Mouse (Mus musculus): Measurements from ENCODE around the gene Hist1h2bf.

- TF ChIP-seq CTCF (IDR thresholded peaks at IDR 0.05; ENCODE audit: low read depth, low read length) (no peak), POLR2A (IDR thresholded peaks at IDR 0.05; ENCODE audit: borderline replicate concordance, low read depth, low read length) (no peak)
These were observed 37.6 kb upstream of the Hist1h2bf start for GRCm38 (mm10) chr13:23611638-23612037.

Data from bone marrow macrophage, adult 2 months (primary cell).